Mouse (Mus musculus): ENCODE measurements around the gene Tmsb4x.

The Tmsb4x gene

DNA sequence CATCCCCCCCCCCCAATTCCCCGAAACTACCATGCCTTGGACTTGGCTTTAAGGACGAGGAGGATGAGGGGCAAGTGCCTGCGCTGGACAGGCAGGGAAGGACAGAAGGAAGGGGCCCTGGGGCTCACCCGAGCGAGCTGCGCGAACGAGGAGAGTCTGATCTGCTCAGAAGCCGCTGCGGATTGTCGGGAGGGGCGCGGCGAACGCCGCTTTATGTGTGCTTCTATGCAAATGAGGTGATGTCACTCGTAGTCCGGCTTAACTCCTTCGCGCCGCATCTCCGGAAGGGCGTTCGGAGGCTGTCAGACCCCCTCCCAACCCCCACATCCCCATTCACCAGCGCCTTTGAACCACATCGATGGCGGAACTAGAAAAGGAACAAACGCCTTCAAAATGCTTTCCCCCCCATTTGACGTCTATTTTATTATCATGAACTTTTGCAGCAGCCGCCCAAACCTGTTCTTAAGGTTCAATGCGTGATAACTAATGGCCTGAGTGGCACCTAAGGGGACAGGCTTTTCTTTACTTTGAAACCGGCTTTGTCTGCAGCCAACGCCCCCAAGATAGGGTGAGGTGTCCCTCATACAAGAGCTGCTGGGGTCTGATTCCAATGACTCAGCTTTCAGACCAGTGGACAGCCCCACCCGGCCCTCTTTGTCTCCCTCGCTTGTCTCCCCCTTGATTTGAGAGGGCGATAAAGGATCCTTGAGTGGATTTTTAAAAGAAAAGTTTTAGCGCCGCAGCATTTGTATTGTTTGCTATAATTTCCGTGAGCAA is at the start of gene Tmsb4x:
Gene Tmsb4x (minus strand): TSS at position 338 of the 777 bp plus-strand sequence.
- peak; percentile 78 to 79 for DNase-seq (ENCODE audit: low spot score in 2 of 2)

DNA sequence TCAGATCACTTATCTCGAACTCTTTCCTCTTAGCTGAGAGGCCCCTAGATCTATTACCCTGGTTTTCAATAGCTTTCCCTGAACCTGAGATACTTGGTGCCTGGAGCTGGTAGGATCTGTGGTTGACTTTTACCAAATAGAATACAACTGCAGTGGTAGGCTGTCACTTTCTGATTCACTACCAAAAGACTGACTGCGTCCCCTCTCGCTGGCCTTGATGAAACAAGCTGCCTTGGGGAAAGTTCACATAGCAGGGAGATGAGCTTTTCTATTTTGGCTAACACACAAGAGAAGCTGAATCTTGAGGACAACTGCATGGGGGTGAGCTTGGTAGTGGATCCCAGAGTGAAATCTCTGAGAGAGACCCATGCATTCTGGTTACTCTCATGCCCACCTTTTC is 32.6 kb upstream of the Tmsb4x start:
- DNase-seq (ENCODE audit: low spot score in 2 of 2): no peak

DNA sequence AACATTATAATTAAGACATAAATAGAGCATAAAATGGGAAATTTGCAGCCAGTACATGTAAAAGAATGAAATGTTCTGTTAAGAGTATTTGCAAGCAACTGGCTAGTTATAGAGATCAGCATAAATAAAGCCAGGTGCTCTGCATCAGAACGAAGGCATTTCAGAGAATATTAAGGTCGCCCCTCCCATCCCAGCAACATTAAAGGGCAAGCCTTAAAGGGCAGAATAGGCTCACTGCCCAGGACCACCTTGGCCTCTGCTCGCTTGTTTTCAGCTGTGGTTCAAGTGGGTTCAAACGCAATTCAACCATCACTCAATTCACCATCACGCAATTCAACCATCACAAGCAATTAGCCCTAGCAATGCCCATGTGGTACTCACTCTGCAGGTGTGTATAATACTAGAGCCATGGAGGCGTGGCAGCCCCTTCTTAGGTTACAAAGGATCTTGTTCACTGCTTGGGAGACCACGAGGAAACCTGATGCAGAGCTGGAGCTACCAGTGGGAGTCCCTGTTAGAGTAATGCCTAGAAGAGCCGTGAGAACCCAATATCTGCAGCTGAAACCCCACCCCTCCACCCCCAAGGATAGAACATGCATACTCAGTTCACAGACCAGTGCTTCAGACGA is 30.3 kb upstream of the Tmsb4x start:
- DNase-seq (ENCODE audit: low spot score in 2 of 2): no peak

DNA sequence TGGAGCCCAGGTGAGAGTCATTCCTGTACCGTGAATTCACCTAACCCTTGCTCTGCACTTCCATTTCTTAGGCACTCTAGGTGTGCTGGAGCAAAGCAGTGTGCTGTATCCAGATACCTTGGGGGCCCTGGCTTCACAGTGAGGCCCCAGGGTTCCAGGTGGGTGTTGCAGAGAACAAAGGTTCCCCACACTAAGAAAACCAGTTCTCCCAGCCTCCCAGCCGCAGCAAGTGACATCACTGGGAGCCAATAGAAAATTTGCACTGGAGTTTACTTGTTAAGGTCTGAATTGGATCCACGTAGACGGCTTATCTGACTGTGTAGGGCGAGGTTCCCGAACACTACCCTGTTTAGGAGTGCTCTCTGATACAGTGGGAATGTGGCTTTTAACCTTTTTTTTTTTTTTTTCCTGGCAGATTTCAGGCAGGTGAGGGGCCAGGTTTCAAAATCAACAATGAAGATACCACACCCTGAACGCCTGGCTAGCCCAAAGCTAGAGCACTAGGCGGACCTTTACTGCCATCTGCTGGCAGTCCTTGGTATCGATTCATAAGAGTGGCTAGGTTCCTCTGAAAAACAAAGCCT is 24.1 kb upstream of the Tmsb4x start:
- no peak for DNase-seq (ENCODE audit: low spot score in 2 of 2)

DNA sequence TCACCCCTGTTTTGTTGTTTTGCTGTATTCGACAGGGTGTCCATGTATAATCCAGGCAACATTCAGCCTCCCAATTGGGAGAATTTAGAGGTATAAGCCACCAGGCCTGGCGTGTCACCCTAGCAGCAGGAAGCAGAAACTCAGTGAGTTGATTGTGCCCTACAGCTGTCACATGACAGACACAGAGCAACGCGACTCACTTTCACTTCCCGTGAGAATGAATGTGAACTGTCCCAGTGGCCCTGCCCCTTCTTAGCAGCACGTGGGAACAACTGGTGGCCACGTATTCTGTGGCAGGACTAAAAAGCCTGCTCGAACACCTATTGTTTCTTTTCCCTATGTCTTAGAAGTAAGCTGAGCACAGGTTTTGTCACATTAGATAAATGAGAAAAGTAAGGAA is 22.0 kb upstream of the Tmsb4x start:
- no peak for DNase-seq (ENCODE audit: low spot score in 2 of 2)

DNA sequence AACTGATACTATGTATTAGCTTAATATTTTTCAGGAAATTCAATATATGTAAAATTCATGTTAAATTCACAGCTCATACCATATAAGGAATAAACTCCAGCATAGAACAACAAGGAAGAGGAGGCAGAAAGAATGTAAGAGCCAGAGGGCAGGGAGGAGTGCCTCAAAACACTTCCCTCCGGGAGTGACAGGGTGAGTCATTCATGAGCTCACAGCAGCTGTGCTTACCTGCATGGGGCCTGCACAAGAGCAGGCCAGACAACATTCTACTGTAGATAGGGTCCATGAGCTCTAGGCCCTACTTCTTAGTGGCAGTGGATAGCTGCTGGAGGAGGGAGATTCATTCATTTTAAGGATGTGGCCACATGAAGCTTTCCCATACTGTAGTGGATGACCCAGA is 20.7 kb upstream of the Tmsb4x start:
- DNase-seq (ENCODE audit: low spot score in 2 of 2): no peak

DNA sequence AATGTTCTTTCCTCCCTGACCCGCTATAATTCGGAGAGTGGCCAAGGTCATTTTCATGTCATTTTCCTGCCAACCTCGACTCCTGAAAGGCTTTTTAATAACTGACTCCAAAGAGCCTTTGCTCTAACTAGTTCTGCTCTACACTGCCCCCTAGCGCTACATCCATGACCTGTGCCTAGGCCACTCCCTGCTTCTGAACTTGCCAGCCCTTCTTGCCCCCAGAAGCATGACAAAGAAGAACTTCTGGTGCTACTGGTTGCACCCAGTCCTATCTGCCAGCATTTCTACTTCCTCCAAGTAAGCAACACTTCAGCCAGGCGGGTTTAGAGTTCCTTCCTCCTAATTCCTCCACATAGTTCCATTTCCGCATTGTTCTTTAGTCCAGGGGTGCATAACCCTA is 20.1 kb upstream of the Tmsb4x start:
- DNase-seq (ENCODE audit: low spot score in 2 of 2): no peak

DNA sequence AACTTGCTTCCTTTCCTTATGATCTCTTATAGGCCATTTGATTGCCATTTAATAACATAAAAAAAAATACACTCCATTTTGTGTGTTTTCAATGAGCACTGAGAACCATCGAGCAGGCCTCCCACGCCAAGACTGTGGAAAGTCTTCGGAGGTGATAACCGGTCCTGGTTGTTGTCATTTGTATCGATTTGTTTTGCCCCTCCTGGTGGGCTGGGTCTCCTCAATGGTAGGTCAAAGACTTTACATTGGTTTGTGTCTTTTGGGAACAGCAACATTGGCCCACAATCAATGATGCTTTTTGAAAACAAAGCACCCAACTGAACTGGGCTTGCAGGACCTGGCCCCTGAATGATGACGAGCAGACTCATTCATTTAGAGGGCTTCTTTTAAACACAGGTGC is 18.6 kb upstream of the Tmsb4x start:
- no peak for DNase-seq (ENCODE audit: low spot score in 2 of 2)

DNA sequence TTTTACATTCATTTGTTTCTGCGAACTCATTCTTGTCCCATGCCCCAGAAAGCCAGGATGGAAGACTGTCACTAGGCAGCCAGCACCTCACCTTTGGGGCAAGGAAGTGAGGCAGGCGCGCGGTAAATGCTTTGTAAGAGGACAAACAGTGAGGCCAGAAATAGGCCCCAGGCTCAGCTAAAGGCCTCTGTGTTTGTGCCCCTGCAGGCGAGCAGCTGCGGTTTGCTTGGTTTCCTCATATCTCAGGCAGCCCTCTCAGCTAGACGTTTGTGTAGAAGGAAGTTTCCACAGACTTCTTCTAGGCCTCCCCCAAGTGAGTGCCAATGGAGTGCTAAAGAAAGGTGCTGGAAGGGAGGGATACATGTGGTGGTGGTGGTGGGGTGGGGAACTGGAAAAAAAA is 18.0 kb upstream of the Tmsb4x start:
- no peak for DNase-seq (ENCODE audit: low spot score in 2 of 2)

DNA sequence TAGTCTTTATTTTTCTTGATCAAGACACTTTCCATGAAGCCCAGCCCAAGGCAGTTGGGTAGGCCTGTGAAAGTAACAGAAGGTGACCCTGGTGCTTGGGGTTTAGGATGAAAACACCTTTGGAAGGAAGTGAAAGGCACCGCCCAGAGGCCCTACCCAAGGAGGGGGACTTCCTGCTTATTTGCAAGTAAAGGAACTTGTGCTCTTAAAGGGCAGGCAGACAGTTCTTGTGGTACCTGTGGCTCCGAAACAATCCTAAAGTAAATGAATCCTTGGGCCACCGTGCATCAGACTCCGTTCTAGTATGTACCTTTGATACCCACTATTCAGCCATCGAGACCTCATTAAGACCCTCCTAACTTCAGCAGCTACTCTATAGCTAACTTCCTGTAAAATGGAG is 17.5 kb upstream of the Tmsb4x start:
- no peak for DNase-seq (ENCODE audit: low spot score in 2 of 2)

DNA sequence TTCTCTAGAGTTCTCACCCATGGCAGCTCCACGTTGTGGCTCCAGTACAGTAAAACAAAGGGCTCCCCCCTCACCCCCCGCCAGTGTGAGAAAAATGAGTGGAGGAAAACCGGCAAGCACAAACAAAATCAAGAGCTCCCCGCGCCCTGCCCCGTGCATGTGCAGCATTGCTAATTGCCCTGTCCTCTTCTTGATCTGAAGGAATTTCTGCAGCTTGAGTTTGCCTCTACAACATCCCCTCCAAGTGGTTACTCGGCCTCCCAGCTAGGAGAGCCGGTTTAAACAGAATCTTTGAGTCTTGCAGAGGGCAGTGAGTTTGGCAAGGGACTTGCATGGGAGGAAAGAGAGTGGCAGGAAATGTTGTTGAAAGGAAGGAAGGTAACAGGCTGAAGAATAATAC is 3.6 kb upstream of the Tmsb4x start:
- DNase-seq (ENCODE audit: low spot score in 2 of 2): no peak

DNA sequence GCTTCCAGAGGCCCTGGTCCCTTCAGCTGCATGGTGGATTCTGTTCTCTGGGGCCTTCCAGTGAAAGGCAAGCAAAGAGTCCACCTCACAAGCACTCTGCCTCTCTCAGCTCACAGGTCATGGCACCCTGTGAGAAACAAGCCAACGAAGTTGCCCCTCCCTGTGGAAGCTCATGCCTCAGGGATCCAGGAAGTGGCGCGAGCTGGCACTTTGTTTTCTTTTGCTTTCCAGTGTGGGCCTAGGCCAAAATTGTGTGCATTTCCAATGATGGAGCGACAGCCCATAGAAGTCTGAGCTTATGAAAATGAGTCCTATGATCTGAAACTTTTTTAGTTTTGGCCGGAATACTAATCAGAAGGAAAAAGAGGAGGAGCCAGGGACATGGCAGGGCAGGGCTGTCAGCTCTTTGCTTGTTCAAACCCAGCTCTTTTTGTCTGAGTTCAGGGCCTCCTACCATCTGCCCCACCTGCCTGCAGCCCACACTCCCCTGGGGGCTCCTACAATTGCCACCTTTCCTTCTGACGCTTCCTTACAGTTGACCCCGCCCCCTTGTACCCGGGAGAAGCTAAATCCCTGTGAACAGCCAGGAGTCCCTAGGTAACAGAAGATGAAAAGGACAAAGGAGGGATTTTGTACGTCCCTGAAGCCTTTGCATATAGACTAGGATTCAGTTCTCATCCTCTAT is 2.9 kb upstream of the Tmsb4x start:
- no peak for DNase-seq (ENCODE audit: low spot score in 2 of 2)

DNA sequence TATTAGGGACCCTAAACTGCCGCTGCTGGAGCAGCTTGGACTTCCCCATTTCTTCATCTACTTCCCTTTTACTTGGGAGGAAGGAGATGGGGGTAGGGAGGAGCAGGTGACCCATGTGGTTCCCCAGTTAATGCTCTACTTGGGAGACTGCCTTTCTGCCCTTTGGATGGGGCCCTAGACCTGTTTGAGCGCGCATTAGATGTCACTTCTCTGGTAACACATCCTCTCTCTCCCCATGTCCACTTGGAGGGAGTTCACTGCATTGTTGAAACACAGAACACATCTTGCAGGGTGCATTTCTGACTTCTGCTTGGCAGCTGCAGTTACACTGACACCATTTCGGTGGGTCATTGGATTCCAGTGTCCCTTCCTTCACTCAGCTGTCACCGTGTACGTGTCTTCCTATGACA is 1.2 kb upstream of the Tmsb4x start:
- no peak for DNase-seq (ENCODE audit: low spot score in 2 of 2)

DNA sequence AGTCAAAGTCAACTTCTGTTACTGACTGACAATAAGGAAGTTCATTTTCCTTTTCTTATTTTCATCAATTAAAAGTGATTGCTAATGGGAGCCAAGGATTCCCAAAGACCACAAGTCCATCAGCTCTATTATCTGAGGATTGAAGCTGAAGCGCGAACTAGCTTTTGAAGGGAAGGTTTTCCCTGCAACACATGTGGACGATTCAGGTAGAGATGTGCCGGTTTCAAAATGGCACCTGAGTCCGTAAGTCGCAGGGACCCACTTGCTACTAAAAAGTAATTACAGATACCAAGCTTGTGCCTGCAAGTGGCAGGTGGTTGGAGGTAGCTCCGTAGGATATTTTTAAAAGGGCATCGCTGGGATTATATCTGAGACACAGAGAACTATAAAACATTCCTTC is 713 bp upstream of the Tmsb4x start:
- DNase-seq (ENCODE audit: low spot score in 2 of 2): no peak

DNA sequence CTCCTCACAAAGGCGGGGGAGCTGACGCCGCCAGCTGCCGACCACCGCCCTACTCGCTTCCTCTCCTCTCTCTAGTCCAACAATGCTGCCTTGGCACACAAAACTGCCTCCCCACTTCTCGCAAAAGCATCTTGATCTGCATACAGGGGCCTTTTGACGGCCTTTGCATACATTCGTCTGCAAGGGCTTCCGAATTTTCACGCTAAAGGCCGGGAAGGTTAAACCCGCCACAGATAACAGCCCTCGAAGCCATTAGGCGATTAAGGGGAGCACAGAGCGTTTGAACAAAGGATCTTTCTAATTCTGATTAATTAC is 652 bp downstream of the Tmsb4x start:
- DNase-seq (ENCODE audit: low spot score in 2 of 2): no peak

DNA sequence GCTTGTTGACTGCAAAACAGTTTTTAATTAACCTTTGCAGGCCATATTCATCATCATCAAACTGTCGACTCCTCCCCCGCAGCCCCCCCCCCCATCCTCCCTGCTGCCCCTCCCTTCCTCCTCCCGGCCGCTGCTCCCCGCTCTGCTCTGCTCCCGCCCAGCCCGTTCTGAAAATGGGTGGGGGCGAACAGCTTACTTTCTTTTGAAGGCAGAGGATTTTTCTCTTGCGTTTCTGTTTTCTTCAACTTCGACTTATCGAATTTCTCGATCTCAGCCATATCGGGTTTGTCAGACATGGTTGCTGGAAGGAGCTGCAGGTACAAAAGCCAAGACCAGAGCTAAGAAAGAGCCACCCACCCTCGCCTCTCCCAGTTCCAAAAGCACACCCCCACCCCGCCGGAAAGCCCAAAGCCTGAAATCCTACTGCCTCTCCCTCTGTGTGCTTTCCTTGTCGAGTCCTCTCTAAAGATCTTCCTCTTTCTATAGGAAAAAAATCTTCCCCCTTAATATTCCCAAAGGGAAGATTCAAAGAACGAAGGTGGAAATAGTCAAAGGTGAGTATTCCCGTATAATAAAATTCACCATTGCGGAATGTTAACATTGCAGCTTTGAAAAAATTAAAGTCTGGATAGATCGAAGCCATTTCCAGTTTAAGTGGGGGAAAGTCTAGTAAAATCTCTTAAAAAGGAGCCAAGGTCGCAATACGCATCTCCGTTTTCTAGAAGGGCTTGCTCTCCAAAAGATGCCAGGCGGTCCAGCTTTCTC is 1.2 kb downstream of the Tmsb4x start:
- DNase-seq (ENCODE audit: low spot score in 2 of 2): no peak

DNA sequence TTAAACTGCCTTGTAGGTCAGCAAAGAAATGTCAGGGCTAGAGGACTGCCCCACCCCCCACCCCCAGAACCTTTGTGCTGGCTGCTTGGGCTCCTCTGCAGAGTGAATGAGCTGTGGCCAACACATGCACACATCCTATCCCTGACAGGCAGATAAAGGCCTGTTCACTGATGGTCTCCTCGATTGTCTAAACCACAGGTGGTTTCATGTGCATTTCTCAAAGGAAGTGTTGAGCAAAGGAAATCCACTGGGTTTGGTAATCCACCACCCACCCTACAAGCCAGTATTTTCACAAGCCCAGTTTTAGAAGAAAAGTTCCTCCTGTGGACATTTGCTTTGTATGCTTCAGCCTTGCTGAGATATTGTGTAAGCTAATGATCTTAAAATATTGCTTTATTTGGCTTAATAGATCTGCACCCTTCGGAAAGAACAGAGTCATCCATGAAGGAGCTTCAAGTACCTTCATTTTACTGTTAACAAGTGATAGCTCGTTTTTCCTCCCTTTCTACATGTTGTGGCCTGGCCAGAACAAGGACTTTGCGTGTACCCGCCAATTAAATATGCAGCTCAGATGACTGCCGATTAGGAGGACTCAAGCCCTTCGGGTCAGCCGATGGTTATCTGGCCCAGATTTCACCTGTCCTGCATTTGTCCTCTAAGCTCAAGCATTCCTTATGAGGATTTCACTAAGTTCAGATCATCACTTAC is 3.1 kb downstream of the Tmsb4x start:
- peak in 1 of 2 experiments; percentile 43 for DNase-seq (ENCODE audit: low spot score in 2 of 2)

DNA sequence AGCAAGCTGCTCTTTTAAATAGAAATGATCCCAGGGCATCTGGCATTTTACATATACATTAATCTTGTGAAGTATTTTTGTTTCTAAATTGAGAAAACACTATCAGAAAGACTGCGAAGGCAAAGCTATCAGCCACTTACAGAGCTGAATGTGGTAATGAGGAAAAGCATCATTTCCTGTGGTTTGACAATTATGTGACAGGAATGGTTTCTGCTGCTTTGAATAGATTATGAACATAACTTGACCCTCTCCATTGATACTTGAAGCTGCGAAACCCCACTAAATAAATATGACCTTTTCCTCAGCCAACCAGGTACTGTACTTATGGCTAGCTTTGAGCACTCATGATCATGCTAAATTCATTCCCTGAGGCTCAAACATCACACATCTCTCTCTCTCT is 7.8 kb downstream of the Tmsb4x start:
- DNase-seq (ENCODE audit: low spot score in 2 of 2): no peak

DNA sequence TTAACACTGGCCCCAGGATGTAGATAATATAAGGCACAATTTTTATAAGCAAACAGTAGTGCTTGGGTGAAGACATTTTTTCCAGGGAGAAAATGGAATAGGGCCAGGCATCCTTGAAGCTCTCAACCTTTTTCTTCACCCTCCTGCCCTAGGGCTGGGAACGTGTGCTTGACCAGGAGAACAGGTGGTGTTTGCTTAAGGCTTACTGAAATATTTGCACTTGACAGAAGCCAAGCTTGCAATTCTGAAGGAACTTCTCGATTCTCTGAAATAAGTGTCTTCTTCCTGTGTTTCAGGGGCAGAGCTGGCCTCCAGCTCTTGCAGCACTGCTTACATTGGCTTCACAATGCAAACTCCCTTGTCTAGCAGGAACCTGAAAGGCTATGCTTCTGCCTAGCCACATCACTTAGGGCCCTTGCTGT is 13.9 kb downstream of the Tmsb4x start:
- DNase-seq (ENCODE audit: low spot score in 2 of 2): no peak

DNA sequence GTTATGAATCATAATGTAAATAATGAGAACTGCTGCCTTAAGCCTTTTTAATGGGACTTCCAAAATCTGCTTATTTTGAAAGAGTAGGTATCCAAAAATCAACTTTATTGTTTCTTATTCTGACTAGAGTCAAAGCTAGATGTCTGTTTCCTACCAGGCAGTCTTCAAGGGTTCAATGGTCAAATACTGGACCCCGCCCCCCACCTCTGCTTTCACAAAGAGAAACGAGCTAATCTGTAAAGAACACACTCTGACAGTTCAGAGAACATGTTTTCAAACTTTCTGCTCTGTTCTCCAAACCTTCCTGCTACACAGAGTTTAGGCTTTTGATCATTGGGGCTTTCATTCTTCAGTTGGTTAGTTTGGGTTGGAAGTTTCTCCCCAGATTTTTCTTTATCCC is 22.8 kb downstream of the Tmsb4x start:
- no peak for DNase-seq (ENCODE audit: low spot score in 2 of 2)

DNA sequence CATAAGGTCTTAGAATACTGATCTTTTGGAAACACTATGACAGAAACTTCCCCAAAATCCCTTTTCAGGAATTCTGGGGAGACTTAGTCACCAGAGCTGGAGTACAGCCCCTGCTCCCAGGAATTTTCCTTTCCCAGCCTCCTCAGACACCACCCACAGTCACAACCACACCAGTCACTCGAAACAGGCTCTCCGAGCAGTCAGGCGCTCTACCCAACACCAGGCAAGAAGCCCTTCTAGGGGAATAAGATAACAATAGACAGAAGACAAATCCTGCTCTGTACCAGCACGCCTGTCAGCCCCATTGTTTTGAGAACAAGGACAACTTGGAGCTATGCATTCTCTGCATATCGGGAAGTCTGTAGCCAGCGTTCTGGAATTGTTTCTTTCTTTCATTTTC is 25.6 kb downstream of the Tmsb4x start:
- DNase-seq (ENCODE audit: low spot score in 2 of 2): no peak

Data from urinary bladder, adult 18-20 months (tissue).